Mouse (Mus musculus): Measurements from ENCODE around the gene Scube1. TPM values are rescaled to one million over a fixed set of nuclear protein-coding genes. Genes with fewer than 3 reads are reported as not detected.

Gene Scube1
- total RNA-seq, 4 experiments from 2014 or later = 0.59 to 0.97 (median 0.84) TPM

DNA sequence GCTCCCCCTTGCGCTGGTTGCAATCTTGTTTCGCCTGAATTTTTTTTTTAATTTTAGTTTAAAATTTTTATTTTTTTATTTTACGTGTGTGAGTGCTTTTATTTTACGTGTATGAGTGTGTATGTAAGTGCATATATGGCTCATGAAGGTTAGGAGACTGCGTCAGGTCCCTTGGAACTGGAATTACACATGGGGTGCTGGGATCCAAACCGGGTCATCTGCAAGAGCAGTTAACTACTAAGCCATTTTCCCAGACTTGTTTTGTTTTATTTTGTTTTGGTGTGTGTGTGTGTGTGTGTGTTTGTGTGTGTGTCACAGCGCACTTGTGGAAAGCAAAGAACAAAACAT, 129.5 kb downstream of the Scube1 start:
- no peak for DNase-seq (ENCODE audit: low spot score)

DNA sequence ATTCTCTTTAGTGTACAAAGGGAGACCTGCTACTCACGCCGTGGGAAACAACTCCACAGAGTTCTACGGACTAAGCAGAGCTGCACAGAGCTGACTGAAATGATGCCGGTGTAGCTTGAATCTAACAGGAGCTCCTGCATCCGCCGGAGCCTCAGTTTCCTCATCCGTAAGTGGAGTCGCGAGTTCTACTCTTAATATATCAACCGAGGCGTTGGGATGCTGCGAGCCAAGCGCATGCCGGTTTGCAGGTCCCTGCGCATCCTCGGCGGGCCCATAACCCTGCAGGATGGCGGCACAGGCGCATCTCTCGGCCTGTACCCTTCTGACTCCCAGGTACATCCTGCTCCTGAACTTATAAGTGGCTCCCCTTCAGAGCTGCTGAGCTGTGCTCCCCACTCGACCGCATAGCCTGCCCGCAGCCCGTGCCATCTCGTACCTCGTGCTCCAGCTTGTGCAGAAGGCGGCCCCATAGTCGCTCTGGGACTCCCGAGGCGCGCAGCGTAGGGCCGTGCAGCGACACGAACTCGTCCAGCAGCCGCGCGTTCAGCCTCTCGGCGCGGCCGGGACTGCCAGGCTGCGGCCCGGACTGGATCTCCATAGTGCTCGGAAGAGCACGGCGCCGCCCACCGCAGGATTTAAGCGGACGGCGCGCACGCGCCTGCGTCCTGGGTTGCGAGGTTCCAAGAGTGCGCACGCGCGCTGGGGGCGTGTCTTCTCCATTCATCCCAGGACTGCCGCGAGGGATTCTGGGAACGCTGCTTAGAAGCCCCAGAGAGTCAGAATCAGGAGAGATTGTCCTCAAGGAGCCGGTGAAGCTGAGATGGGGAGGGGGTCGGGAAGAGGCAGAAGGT, 130.1 kb downstream of the Scube1 start, which contains the start of gene Ttll12:
Gene Ttll12, minus strand, starts transcription at position 645 of the 851 bp plus-strand sequence.
- peak; percentile 93 for DNase-seq (ENCODE audit: low spot score)

DNA sequence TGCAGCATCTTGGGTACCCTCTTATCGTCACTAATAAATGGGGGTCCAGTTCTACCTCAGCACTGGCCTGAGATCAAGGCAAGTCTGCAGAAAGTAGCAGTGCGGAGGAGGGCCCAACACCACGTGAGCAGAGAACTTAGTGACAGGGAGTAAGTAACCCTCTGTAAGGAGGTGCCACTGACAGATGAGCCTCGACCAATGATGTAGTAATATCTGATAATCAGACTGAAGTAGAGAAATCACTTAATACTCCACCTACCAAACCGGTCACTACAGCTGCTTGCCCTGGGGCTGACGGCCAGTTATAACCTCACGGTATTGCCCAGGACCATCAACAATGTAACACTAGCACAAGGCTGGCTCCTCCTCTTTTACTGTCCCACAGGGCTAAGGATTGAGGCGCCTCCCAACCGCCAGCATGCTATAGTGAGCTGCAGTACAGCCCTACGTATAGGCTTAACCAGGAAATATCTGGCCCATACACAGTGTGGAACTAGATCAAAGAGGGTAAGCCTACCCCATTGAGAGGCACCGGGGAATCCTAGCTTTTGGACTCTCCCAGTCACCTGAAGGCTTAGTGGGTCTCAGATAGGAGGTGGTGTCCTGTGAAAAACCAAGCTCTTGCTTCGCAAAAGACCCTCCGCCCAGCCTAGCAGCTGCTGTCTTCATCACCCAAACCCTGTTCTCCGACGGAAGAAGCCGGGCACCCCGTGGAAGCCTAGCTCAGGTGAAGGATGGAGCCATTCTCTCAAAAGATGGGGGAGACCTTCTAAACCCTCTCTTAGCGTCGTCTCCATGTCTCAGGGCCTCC, 130.9 kb downstream of the Scube1 start:
- DNase-seq (ENCODE audit: low spot score) = no peak

DNA sequence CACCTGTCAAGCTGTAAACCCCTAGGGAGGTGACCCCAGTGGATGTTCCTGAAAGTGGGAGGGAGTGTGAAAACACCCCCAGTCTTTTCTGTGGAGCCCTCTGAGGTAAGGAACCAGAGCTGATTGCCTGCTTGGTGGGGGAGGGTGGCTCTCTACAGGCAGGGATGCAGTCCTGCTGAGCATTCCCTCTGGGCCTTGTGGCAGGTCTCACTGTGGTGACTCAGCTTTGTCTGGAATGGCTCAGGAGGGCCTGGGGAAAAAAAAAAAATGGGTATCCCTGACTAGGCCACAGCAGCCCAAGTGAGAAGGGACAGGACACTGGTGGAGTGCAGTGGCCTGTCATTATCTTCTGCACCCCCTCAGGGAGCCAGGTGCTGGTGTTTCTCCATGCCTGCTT, 131.6 kb downstream of the Scube1 start:
- no peak for DNase-seq (ENCODE audit: low spot score)

DNA sequence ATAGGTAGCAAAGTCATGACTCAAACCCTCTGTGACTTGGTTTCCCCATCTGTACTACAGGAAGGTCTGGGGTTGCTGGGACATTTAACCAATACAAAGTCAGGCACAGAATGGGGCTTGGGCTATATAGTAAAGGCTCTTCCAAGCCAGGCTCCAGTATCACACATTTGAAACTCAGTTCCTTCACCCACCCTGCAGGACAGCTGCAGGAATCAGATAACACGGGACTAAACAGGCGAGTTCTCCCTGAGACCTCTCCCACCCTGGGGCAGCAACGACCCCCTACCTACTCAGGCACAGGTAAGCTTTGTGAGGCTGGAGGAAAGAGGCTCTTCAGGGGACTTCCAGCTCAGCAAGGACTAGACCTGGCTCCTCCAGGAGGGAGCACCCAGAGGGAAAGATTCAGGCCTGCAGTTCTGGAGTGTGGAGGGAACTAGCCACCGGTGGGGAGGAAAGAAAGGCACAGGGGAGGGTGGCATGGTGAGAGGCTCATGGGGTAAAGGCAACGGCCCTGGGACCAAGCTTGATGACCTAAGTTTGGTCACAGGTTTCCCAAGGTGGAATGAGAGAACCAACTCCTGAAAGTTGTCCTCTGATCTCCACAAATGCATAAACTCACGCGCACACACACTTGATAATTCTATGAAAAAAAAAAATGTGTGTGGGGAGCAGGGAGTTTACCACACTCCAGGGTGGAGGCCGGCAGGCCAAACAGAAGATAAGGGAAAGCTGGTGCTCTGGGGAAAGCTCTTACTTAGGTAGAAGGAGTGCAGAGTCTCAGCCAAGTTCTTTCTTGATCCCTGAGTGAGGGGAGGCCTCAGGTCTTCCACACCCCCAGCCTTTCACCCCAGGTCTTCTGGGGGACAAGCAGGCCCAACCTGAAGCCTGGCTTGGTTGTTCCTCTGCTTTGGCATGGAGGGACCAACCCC, 132.3 kb downstream of the Scube1 start:
- DNase-seq (ENCODE audit: low spot score) = no peak

DNA sequence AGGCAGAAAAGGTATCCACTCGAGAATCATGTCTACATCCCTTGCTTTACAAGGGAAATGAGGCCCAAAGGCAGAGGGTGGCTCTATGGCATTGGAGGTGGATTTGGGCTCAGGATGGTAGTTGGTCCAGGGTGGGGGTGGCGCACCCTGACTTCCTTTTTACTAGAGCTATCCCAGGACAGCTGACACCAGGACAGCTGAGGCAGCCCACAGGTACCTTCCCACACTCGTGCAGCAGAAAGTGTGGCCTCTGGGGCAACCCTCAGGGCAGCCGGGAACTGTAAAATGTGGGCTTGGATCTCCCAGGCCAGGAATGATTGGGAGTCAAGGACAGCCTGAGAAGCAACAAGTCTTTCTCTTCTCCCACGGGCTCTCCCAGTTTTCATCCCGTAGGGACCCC, 133.1 kb downstream of the Scube1 start:
- DNase-seq (ENCODE audit: low spot score) = no peak

DNA sequence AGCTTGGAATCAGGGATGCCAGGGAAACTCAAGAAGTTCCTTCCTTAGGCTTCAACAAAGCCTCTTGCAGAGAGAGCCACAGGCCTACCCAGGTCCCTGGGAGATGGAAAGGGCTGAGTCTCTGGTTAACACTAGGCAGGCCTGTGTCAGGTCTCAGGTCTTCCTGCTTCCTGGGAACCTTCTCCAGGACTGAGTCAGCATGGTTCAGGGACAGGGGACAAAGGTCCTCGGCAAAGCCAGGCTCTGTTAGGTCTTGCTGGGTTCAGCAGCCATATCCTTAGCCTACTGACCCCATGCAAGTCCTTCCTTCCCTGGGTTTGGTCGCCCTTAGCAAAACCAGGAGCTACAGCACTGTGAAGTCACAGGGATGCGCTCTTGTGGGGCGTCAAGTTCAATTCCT, 134.0 kb downstream of the Scube1 start:
- DNase-seq (ENCODE audit: low spot score) = no peak

DNA sequence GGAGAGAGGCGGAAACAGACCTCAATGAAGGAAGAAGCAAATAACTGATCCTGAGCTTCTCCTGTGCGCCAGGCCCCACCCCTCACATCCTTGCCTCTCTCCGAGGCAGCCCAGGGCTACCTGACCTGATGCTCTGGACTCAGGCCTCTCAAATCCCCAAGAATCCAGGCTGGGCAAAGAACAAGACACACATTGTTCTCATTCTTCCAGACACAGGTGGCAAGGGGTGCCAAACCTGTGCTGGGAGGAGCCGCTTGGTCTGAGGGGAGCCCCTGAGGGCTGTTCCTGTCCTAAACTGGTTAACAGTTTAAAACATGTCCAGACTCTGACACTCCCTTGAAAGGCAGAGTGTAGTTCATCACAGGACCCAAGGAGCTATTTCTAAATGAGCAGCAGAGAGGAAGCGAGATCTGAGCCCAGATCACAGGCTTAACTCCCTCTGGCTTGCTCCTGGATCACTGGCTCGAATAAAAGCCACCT, 140.0 kb downstream of the Scube1 start:
- no peak for DNase-seq (ENCODE audit: low spot score)

DNA sequence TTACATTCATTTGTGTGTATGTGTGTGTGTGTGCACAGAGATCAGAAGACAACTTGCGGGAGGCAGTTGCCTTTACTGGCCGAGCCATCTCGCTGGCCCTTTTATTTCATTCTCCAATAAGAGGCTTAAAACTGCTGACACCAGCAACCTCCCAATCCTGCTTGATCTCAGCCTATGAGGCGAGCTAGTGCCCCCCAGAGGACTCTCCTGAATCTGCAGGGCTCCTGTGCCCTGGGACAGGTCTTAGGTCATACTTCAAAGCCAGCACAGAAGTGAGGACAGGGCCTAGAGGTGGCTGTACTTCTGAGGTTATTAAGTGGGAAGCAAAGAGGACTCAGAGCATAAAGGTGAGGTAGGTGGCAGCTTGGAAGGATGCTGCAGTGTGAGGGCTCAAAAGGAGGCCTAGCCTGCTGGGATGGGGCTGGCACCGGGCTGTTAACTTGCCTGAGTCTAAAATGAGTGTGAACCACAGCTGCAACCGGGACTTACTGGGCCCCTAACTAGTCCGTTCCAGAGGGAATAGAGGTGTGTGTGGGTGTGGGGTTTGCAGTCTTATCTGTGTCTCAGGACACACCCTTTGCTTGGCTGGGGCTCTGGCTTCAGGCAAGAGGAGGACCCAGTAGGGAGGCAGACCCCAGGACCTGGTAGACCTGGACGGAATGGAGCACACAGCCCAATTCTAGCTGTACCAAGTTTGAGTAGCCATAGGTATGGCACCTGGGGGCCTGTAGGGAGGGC, 141.2 kb downstream of the Scube1 start:
- DNase-seq (ENCODE audit: low spot score) = peak; percentile 48

DNA sequence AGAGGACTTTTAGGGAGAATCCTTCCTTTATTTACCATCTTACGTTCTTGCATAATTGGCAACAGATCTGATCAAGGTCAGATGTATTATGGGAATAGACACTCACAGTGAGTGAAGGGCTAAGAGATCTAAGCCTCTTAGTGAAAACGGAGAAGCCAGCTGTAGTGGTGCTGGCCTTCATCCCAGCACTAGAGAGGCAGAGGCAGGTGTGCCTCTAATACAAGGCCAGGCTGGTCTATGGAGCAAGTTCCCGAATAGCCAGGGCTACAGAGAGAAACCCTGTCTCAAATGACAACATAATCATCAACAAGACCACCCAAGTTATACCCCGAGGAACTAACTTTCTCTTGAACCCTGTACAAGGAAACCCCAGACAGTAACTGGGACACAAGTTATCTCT, 141.9 kb downstream of the Scube1 start:
- DNase-seq (ENCODE audit: low spot score) = no peak

DNA sequence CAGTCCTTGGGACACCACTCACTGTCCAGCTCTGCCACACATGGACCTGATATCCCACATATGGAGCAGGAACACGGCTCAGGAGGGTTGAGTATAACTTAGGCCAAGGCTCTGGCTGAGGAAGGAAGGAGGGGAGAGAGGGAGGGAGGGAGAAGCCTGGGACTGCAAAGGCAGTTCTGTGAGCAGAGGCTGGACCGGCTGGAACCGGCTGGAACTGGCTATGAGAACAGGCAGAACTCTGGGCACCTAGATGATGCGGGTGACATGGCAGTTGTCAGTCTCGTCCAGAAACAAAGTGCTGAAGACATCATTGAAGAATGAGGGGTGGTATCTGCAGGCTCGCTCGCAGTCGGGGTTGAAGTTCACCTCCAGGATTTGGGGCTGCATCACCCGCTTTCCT, 148.2 kb downstream of the Scube1 start:
- no peak for DNase-seq (ENCODE audit: low spot score)

DNA sequence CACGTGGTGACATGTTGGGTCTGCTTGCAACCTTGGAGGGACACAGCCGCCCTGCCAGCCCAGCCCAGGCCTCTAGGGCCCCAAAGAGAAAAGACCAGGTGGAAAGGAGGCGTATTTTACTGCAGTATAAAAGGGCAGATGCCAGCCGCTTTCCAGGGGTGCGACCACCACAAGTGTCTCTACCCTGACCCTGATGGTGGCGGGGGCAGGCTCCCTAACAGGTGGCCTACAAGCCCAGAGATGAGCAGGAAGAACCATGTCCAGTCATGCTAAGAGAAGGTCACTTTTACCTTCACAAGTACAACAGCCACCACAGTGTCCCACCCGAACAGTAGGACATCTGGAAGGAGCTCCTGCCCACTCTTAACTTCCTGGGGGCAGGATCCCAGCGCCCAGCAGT, 149.3 kb downstream of the Scube1 start:
- no peak for DNase-seq (ENCODE audit: low spot score)

DNA sequence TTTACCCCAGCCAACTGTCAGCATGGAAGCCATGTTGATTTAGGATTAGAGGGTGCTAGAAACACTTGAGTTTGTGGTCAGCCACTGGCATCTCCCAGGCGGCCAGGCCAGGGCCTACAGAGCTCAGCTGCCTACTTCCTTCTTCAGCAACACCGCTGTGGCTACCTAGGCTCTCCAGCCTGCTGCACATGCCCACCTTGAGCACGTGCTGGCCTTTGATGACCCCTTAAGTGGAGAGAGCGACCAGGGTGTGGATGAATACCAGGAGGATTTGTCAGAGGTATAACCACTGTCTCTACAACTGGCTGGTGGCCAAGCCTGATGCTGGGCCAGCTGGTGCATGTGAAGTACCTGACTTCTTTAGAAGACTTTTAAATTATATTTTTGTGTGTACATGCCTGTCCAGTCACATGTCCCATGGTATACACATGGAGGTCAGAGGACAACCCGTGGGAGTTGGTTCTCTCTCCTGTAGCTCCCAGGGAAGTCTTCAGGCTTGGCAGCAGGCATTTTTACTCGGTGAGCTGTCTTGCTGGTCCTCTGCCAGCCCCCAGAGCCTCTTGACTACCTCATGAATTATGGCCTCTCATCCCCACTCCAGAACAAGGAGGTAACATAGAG, 150.0 kb downstream of the Scube1 start:
- DNase-seq (ENCODE audit: low spot score) = no peak

DNA sequence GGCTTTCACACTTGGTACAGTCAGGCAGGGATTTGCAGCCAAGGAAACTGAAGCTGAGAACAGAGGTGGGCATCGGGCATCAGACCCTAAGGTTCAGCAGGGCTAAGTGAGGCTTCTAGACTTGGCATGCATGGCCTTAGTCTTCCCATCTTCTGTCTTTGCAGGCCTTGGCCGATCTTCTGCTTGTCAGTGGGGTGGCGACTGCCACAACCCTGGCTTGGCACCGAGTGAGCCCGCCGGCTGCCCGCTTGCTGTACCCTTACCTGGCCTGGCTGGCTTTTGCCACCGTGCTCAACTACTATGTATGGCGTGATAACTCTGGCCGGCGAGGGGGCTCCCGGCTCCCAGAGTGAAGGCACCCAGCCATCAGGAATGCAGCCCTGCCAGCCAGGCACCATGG, 151.2 kb downstream of the Scube1 start:
- no peak for DNase-seq (ENCODE audit: low spot score)

DNA sequence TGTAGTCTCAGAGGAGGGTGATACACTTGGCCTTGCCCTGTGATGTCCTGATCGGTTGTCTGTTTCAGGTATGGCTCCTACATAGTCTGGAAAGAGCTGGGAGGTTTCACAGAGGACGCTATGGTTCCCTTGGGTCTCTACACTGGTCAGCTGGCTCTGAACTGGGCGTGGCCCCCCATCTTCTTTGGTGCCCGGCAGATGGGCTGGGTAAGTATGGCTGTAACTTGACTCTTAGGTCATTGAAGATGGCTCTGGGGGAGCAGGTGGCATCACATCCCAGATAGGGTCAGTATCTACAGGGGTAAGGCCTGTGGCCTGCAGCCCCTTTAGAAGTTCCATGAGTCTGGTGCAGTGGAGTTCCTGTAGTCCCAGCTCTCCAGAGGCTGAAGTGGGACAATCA, 152.7 kb downstream of the Scube1 start:
- DNase-seq (ENCODE audit: low spot score) = no peak

DNA sequence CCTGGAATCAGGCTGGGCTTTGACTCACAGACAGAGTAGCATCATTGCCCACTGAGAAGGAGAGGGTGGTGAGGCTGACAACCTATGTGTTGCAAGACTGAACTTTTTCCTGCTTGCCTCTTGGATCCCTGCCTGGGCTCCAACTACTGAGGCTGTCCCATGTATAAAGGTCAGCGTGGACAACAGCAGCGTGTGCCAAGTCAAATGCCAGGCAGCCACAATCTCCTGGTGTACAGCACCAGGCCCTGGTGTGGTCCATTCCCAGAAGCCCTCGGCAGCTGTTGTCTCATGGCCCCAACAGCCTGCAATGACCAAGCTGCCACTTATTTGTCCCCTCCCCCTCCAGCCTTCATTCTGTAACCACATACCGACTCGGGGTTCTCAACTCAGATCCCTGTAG, 153.2 kb downstream of the Scube1 start:
- no peak for DNase-seq (ENCODE audit: low spot score)

DNA sequence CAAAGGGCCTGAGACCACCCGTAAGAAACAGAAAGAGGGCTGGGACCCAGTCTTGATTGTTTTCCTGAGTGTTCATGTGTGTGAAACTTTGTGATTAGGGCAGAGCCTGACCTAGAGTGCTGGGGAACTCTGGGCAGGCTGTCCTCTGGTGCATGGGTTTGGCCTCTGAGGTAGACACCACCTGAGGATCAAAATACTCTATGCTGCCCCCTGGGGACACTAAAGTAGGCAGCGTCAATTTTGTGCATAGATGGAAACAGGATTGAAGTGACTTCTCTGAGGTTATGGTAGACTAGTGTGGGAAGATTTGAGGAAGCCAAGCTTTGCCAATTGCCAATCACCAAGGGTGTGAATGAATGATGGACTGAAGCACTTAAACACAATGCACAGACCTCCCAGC, 154.2 kb downstream of the Scube1 start:
- DNase-seq (ENCODE audit: low spot score) = no peak

DNA sequence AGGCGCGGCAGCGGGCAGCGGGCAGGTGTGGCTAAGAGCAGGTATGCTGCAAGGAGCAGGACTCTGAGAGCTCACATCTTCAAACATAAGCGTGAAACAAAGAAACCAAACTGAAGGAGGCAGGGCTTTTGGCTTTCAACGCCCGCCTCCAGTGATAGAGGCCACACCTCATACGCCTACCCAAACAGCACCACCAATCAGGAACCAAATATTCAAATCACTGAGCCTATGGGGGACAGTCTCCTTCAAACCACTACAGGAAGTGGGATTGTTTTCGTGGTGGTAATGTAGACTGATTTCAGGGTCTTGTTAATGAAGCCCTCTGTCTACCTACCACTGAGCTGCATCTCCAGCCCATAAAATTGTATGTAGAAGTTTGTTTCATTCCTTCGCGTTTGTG, 155.1 kb downstream of the Scube1 start:
- DNase-seq (ENCODE audit: low spot score) = no peak

DNA sequence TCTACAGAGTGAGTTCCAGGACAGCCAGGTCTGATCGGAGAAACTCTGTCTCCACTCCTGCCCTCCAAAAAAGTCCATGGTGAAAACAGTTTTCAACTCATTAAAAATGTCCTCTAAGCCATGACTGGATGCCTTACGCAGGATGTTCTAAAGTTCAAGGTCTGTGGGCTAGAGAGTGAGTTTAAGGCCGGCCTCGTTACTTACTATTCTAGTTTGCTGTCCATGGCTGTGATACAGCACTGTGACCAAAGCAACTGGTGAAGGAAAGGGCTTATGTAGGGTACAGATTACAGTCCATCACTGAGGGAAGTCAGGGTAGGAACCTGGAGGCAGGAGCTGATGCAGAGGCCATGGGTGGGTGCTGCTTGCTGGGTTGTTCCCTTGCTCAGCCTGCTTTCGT, 156.3 kb downstream of the Scube1 start:
- DNase-seq (ENCODE audit: low spot score) = no peak

DNA sequence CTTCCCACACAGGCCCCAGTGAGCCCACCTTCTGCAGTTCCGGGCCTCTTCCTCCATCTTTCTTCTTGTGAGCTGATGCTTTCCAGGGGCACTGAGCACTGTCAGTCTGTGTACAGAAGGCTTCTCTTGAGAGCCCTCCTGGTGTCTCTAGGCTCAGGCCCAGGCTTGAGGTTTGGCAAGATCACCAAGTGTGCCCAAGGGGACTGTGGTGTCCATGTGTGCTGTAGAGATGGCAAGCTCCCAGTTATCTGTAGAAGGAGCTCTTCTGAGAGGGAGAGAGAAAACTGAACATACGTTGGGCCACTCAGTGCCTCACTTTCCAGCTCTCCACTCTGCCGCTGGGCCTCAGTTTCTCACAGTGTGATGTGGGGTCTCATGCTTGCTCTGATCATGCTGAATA, 157.1 kb downstream of the Scube1 start:
- no peak for DNase-seq (ENCODE audit: low spot score)

DNA sequence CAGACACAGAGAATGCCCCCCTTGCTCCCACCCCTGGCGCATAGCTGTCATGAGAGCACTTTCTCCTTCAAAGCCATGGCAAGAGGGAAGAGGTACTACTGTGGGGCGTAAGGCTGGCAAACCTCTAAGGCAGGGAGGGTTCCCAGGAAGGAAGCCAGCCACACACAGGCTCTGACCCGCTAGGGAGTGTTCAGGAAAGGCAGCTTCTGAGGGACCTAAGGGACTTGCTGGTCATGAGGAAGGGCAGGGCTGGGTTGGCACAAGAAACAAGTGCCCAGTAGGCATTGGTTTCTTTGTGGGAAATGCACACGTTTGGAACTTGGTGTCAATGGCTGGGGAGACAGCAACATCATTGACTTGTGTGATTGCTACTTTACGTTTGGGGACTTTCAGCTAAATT, 158.8 kb downstream of the Scube1 start:
- DNase-seq (ENCODE audit: low spot score) = no peak

Data from heart, adult 8-10 months (tissue).